Mouse (Mus musculus) fat pad, adult 2 months (tissue): Measurements from ENCODE around the gene Olfr1329.
"Not testable (repeated sequence)": the region's sequence is repeated elsewhere in the genome, so short reads cannot be mapped to it uniquely, and the experiment has no call there.

Experiments
- DNase-seq: peaks from one replicate; pipeline ENCODE4 v3.0.0-alpha.2; 2011; ENCODE audit warnings: low read depth, low spot score; ENCODE audit errors: extremely low read depth

Gene Olfr1329

GRCm38 (mm10) chr4:118917365-118917764 is at the start of gene Olfr1329:
Gene Olfr1329, minus strand, starts transcription at chr4:118917465.
- not testable (repeated sequence) for DNase-seq

GRCm38 (mm10) chr4:118961141-118961628 is 43.9 kb upstream of the Olfr1329 start, which contains the start of gene Lao1:
Gene Lao1, plus strand, starts transcription at chr4:118961578.
- DNase-seq, result no peak

DNA sequence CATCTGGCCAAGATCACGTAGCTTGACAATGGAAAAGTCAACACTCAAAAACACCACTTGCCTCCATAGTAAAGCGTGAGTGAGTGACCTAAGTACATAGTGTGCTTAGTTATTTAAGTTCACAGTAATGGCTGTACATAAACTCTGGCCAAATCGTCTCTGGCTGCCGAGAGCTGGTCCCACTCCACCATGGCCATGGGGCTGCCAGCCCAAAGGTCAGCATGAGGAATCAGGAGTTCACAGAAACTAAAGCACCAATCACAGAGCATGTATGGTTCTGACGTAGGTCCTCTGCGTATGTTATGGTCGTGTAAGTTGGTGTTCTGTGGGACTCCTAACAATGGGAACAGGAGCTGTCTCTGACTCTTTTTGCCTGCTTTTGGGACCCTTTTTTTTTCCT is 41.5 kb upstream of the Olfr1329 start:
- no peak for DNase-seq

DNA sequence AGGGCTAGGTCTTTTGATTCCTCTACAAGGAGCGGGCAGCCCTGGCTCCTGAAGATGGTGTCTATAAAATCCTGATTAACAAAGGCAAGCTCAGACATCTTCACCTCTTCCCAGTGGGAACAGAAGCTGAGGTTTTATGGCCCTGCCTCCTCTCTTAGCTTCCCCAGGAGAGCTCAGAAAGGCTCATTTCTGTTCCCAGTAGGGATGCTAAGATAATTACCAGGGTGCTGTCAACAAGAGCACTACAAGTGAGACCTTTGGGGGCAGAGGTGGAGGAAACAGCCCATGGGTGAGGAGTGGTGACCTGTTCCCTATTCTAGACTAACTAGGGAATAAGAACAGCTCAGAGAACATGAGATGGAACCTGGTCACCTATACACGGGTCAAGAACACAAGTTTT is 21.2 kb upstream of the Olfr1329 start, which contains the start of gene Olfr1328:
Gene Olfr1328 (minus strand): TSS at position 101 of the 400 bp plus-strand sequence.
- no peak for DNase-seq

- DNase-seq, result not testable (repeated sequence)
Observed at GRCm38 (mm10) chr4:118931326-118931725, 14.1 kb upstream of the Olfr1329 start.

GRCm38 (mm10) chr4:118901981-118902380 is 15.3 kb downstream of the Olfr1329 start:
- DNase-seq, result no peak

GRCm38 (mm10) chr4:118888297-118888696 is 29.0 kb downstream of the Olfr1329 start, which contains the start of gene Olfr1330:
Gene Olfr1330, plus strand, starts transcription at chr4:118888597.
- DNase-seq, result no peak

GRCm38 (mm10) chr4:118867566-118867965 is 49.7 kb downstream of the Olfr1329 start:
- no peak for DNase-seq
